Mouse (Mus musculus) cerebellum, adult 11-12 months (tissue): ENCODE results near the gene Ssbp2.

ENCODE experiments used
- DNase-seq: peaks from one replicate; pipeline ENCODE4 v3.0.0; 2022

The Ssbp2 gene

DNA sequence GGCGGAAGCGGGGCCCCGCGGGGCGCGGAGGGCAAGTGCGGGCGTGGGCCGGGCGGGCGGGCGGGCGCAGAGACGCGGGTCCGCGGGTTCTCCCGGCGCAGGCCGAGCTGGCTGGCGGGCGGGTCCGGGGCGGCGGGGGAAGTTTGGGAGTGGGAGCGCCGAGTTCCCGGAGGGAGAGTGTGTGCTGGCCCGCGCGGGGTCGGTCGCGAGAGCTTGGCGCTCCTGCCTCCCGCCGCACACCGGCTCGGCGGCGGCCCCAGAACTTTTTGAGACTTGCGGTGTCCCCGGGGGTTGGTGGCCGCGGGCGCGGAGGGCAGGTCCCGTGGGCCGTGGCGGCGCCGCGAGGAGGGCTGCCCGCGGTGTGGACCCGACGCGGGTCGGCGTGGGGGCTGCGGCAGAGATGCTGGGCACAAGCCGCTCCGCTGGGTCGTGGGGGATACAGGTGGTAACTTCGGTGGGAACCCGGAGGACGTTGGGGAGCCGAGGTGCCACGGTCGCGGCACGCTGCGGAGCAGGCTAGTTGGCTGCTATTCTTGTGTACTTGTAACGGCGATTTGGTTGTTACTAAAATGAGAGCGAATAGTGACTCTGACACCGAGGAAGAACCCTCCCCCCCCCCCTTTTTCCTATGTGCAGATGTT is 1.7 kb downstream of the Ssbp2 start:
- peak; percentile 58 for DNase-seq

DNA sequence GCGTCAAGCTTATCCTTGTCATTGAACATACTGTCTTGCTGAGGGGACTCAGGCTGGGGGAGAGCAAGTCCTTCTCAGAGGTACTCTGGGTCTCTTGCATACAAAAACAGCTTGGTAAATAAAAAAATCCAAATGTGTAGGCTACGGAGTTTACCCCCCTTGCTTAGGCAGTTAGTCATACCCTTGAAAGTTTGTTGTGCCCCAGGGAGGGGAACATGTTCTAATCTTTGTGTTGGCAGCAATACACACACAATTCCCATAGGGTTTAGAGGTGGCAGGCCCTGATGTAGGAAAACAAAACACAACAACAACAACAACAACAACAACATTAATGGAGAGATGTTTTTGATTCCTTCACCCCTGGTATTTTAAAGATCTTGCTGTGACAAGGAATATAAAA is 2.3 kb downstream of the Ssbp2 start:
- DNase-seq: no peak

DNA sequence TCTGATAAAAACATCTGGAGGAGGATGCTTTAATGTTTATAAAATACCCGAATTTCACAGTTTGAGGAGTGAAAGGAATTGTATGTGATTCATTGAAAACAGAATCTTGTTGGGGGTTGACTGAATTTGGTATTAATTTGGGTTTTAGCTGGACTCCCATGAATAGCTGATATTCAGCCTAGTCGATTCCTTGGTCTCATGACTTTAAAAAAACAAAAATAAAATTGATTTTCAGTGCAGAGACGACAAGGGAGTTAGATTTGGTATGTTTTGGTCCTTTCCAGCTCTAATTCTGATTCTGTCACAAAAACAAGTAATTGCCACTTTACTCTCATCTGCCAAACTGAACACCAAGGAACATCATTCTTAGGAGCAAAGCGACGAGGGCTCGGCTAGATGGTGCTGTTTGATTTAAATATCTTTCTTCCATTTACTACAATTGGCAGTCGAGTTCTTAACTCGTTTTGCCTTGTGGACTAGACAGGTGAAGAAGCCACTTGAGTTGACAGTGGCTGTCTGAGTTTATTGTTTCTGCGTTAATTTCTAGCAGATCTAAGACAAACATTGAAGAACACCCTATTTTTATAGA is 2.9 kb downstream of the Ssbp2 start:
- DNase-seq: peak; percentile 26

DNA sequence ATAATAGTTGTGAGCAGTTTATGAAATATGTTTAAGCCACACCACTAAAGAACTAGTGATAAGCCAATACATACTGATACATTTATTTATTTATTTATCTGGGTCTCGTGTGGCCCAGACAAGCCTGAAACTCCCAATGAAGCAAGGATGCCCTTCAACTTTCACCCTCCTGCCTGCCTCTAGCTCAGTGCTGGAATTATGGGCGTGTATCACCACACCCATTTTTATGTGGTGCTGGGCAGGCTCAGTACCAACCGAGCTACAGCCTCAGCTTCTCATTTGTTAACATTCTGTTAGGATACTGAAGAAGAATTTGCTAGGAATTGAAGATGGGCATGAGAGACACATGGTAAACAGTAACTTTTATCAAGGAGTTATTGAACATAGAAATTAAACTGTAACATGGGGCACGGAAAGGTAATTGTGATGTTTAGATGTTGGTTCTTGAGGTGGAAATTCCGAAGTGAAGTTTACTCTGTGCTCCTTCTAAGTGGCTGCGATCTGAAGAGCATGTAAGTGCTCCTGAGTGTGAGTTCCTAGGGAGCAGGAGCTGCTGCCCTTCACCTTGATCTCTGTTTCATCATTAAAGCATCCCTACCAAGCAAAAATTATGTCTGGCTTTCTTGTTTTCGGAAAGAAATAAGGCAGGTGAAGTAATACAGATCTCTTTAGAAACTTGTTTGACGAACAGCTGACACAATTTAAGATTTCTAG is 5.1 kb downstream of the Ssbp2 start:
- DNase-seq: no peak

DNA sequence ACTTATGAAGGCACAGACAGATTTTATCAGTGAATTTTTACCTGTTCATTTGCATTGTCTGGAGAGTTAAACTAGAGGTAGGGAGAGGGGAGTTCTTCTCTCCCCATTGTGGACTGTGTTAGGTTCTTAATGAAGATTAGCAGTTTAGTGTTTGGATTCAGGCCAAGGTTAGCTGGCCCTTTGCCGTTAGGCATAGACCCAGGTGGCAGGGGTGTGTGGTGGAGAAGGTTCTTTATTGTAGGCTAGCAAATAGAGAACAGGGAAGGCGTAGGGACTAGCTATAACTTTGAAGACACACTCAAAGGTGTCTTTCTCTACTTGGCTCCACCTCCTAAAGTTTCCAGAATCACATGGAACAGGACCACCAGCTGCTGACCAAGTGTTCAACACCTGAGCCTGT is 11.5 kb downstream of the Ssbp2 start:
- peak; percentile 19 for DNase-seq

DNA sequence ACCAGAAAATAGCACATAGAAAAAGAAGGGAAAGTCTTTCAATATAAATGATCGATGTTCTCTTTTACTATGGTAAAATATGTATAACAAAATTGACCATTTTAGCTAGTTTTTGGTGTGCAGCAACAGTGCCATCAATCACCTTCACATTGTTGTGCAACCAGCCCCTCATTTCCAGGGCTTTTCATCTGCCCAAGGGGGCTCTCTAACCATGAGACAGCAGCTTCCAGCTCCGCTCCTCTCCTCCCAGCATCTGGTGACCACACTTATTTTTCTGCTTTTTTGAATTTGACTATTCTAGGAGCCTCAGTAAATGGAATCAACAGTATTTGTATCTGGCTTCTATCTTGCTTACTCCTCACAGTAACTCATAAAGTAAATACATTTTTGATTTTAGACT is 11.9 kb downstream of the Ssbp2 start:
- DNase-seq: no peak

DNA sequence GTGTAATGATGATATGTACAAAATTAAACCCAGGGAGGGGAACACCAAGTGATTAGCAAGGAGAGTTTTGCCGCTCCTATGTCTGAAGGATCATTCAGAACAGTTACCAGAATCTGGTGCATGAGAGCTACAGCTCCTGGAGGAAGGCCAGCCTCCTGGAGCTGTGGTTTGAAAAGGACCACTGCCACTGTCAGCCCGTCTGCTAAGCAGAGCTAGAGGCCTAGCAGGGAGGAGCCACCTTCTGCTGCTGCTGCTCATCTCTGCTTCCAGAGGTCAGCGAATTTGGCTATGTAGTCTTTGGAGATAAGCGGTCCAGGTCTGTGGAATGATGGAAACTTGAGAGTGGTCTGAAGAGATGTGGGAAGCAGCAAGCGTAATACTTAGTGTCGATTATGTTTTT is 13.4 kb downstream of the Ssbp2 start:
- peak; percentile 39 for DNase-seq

DNA sequence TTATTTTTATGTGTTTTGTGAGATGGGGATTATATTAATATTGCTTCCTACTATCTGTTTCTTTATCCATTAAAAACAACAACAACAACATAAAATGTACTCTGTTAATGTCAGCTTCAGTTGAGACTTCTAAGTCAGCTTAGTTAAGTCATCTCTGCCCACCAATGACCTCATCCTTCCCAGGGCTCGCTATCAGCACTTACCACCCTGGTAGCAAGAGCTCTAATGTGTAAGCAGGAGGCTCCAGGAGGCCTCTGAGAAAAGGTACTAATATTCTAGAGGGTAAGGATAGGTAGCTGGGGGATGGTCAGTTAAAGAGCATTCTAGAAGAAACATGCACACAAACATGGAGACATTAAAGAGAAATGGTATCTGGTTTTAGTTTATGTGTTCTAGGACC is 13.9 kb downstream of the Ssbp2 start:
- no peak for DNase-seq

DNA sequence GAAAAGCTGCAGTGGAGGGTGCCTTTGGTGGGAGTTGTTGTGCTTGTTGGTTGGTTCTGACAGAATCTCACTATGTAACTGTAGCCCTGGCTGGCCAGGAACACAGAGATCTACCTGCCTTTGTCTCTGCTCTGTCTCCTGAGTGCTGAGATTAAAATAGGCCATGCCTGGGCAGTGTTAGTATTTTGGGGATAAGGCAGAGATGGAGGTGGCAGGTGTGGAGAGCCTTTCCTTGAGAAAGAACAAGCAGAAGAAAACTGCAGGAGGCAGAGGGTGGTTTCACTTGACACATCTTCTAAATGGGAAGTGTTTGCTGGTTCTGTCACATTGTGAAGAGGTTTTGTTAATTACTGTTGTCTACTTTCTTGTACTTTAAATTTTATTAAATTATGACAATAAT is 15.8 kb downstream of the Ssbp2 start:
- DNase-seq: no peak

DNA sequence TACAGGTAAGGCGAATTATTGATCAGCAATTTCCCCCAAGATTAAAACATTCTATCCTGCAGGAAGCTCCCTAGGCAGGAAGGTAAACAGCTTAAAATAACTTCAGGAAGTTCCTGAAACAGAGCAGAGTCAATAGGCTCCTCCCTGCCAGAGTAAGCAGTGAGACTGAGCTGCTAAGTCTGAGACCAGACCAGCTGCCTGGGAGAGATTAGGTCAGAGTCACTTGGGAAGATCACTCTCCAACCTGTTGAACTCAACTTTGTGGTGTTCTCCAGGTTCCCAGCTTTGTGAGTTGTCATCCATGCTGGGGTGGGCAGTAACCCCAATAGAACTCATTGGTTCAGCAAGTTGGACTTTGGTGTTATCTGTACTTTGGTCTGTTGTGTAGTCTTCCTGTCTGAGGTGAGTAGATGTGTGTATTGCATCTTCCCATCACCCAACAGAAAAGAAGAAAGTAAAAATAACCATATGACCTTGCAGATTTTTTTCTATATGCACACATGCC is 16.6 kb downstream of the Ssbp2 start:
- no peak for DNase-seq

DNA sequence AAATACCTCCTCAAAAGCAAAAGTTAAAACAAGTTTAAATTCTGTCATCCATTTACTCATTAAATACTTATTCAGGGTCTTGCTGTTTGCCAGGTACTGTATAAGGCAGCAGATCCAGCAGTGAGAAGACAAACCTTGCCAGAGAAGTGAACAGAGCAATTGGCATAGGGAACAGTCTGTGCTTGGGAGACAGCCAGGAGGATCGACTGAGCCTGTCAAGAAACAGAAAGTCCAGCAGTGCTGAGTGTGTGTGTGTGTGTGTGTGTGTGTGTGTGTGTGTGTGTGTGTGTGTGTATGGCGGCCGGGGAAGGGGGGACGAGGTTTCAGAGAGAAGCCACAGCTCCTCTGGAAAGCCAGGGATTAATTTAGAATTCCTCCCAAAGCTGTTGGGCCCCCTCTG is 17.9 kb downstream of the Ssbp2 start:
- DNase-seq: peak; percentile 58

DNA sequence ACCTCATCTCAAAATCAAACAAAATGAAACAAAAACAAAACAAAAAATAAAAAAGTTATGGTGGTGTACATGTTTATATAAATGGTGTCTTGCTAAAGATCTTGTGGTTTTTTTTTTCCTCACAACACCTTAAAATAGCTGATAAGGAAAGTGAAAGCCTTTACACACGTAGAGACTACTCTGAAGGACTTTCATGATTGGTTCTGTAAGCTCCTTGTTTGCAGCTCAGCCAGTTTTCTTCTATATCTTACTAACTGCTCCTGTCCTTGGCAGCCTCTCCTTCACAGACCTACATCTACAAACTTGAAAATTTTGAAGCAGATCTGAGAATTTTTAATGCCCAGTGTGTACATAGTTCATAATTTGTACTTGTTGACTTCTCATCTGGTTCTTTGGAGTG is 24.2 kb downstream of the Ssbp2 start:
- no peak for DNase-seq

DNA sequence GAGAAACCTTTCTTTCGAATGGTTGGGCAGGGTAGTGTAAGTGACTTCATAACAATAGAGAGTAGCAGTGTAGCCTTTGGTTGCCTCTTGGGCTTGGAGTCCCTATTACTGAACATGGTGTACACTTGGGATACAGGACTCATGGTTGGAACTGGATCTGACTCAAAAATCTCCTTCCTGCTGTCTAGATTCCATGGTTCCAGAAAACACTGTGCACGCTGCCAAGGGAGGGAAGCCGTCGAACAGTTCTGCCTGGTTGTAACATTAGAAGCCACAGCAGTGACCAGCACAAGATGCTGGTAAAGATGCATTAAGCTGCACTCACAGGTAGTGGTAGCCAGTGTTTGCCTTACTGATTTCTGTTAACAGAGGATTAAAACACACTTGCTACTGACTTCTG is 32.0 kb downstream of the Ssbp2 start:
- DNase-seq: no peak

DNA sequence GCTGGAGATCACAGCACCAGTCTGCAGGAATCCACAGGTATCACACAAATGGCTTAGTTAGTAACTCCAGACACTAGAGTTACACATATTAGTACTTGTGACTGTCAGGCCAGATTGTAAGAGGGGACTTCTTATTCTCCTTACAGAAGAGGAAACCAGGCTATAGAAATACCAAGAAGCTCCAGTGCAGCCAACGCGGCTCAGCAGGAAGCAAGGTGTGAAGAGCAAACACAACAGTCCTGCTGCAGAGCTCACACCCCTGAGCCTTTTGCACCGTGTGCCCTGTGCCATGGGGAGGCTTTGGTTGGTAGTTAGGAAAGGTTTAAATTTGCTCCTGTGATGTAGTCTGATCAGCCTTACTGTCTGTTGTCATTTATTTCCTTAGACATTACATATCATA is 37.0 kb downstream of the Ssbp2 start:
- DNase-seq: no peak

DNA sequence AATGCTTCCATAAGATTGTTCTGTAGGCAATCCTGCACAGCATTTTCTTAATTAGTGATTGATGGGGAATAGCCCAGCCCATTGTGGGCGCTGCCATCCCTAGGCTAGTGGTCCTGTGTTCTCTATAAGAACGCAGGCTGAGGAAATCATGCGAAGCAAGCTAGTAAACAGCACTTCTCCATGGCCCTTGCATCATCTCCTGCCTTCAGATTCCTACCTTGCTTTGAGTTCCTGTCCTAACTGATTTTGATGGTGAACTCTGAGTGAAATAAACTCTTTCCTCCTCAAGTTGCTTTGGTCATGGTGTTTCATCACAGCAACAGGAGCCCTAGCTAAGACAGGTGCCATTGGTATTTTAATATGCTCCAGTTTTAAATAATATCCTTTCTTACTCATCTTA is 41.7 kb downstream of the Ssbp2 start:
- DNase-seq: no peak

DNA sequence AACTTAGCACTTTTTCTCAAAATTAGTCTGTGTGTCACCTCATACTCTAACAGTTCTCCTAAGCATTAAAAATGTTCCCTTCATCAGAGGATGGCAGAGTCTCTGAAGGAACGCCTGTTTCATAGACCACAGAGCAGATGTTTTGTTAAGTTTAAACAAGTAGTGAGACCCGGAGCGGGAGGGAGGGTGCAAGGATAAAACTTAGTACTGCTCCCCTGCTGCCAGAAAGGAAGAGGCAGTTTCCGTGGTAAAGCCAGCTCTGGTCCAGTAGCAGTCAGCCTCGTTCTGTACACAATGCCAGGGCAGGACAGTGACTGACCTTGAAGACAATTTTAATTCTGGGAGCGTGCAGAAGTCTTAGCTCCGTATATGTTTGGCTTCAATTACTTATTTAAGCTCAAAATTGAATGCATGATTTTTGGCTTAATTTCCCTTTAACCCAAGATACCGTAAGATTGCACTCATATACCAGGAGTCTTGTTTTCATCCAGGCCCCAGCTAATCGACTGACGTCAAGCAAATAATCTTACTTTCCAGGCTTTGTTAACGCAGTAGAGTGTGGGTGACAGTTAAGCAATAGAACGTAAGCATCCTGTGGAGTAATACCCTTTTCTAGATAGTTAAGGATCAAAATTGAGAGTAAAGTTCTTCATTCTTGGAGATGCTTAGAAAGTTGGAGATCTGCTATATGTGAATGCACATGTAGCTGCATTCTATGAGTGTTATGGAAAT is 42.7 kb downstream of the Ssbp2 start:
- no peak for DNase-seq

DNA sequence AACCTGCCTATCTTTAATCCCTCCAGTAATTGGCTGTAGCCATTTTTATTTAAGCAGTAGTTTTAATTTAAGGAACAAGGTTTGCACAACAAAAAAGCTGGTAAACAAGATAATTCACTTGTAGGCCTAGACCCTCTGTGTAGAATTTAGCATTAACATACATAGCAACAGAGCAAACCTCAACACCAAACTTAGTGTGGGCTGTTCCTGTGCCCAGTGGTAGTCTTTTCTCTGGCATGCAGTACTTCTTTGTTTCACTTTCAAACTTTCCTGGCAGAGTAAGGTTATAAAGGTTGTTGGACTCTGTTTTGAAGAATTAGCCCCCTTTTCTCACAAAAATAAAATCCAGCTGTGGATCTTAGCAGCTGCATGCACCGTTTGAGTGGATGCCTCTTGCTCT is 48.9 kb downstream of the Ssbp2 start:
- no peak for DNase-seq

DNA sequence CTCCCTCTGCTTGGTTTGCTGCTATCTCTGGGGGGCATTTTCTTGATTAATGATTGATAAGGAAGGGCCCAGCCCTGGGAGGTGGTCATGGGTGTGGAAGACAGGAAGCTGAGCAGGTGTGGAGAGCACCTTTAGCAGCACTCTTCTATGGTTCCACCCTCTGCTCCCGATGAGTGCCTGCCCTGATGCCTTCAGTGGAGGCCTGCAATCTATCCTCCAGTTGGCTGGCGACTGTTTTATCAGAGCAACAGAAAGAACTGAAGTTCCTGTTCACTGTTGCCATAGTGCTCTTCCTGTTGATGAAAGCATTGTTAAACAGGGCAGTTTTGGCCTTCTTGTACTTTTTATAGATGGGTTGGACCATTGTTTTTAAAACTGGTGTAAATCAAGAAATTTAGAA is 49.4 kb downstream of the Ssbp2 start:
- DNase-seq: no peak

DNA sequence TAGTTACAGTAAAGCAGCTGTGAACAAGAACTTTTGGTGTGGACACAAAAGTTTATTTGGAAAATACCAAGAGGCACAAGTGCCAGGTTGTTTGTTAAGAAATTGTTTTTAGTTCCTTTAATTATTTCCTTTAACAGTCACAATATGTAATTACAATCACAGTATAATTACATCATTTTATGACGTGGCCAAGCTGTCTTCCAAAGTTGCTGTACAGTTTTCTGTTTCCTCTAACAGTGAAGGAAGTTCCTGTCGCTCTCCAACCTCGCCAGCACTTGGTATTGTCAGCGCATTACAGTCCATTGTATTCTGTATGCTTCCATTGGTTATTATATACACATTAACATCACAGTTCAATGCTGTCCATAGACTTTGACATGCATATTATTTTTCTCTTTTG is 54.9 kb downstream of the Ssbp2 start:
- no peak for DNase-seq

DNA sequence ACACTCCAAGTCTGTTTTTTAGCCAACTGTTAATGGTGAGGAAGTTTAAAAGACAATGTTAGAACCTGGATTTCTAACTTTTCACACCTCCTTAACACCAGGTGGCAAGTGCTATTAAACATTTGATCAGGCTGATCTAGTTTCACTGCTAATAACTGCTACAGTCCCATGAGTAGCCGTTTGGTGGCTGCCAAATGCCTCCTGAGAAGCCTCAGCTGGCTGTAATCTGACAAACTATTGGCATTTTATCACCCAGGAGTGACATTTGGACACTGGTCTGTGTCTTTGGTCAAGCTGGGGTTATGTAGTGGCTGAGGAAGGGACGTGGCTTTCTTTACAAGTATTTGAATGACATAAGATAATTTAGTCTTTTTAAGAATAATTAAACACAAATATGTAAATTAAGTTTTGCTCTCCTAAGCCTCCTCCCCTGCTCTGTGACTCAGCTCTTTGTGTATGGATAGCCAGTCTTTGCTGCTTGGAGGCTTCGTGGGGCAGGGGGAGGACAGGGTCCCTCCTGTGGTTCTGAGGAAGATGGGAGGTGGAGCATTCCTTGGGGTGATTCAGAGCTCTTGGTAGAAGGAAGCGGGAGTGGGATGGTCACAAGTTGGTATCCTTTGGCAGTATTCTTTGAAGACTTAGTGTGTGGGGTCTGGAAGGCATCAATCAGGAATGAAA is 60.1 kb downstream of the Ssbp2 start:
- DNase-seq: no peak

DNA sequence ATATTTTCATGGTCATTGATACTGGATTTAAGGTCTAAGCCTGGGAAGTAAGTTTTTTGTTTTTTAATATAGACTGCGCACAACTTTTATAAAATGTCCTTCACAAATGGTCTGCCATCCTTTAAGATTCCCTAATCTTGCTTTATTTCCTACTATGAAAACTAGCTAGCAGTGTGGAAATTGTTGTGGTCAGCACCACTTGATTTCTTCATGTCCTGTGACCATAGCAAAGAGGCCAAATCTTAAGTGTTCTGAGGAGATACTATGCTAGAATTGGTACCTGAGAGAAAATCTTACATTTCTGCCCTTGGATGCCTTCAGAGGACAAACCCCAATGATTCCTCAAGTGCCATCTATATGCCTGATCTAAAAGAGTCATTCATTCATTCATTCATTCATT is 60.9 kb downstream of the Ssbp2 start:
- DNase-seq: no peak

DNA sequence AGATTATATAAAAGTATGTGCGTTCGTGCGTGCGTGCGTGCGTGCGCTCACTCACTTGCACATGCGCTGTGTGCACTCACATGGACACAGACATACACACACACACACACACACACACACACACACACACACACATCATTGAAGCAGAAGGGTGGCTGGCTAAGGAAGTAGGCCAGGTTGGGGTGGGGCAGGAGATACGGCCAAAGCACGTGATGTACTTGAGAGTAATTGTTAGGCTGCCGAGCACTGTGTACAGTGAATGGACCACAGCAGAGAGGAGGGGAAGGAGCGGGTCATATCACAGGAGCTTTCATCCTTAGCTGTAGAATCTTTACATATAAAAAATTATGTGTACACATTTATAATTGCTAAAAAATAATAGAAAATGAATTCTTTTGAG is 66.0 kb downstream of the Ssbp2 start:
- no peak for DNase-seq

DNA sequence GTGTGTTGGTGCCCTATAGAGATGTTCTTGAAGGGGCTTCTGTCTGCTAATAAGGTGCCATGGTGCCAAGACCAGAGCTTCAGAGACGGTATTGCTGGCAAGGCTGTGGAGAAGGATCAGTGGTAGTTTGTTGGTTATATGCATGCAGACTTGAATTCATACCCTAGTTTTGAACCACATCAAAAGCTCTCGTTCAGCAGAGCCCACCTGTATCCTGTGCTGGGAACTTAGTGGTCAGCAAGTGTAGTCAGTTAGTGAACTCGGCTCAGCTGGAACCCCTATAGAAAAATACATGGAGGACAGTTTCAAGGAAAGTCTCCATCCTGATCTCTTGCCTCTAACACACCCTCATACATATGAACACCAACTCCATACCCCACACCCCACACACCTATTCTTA is 69.7 kb downstream of the Ssbp2 start:
- no peak for DNase-seq
